Comparison of ENCODE assay signal across 11 mouse cellular contexts in the genomic region with DNA sequence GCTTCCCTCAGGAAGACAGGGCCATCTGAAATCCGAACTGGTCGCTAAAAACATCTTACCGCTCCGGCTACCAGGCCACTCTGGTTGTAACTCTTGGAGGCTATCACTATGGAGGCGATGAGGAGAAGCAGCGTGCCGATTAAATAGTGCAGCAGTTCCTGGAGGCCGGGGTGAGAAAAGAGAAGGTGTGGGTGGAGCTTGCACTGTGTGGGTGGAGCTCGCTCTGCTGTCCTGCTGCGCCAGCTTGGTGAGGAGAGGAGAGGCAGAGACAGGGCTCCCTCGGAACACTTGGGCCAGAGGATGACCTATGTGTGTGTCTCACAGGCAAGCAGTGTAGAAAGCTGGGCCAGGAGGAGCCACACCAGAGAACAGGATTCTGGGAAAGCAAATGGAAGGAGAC.
"Had no signal": no experiment of that assay in that cellular context is flagged by ENCODE, and none has a peak within 500 bp of the region (broad histone marks: within the 10 kb centered on the region; RNA-seq: fewer than 3 reads in every experiment).

No protein-coding gene starts in this region.

- H3K9ac ChIP-seq: limb, embryonic 12.5 days; liver, embryonic 14.5 days; midbrain, embryonic 13.5 days had no signal

- H3K27me3 ChIP-seq: limb, embryonic 12.5 days; midbrain, embryonic 13.5 days had no signal

- H3K9me3 ChIP-seq: midbrain, embryonic 13.5 days had no signal

- ATAC-seq: lung, postnatal 0 days; midbrain, embryonic 13.5 days had no signal

- H3K27ac ChIP-seq: left cerebral cortex, adult 2 months; limb, embryonic 12.5 days; liver, embryonic 14.5 days; midbrain, embryonic 13.5 days had no signal

- H3K4me2 ChIP-seq: limb, embryonic 12.5 days; midbrain, embryonic 13.5 days had no signal

- H3K4me3 ChIP-seq: left cerebral cortex, adult 2 months; limb, embryonic 12.5 days; midbrain, embryonic 13.5 days had no signal

- DNase-seq: kidney, adult 2 months; kidney, postnatal 25 days; lung, adult 2 months; lung, postnatal 36 days; thymus, adult 18-20 months; thymus, postnatal 14 days had no signal
